In the genomic region with DNA sequence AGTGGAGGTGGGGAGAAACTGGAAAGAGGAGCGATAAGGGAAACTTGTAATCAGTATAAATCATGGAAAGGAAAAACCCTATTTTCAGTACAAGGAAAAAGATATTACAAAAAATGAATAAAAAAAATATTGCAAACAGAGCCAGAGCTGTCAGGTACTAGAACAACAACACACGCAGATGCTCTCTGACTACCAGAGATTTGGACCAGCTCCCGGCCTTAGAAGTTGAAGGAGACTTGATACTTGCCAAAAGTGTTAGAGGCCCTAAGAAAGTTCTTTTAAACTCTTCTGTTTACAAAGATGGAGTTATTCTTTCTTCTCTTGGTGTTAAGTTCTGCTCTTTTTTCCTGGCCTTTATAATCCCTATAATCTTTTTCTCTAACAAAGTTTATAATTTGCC, we compare ENCODE assay signal across 31 mouse cellular contexts.
DNase-seq lines count a peak whose midpoint lies in the region; ATAC-seq and TF ChIP-seq lines count a peak whose summit lies in the region.
"Had no signal": no experiment of that assay in that cellular context is flagged by ENCODE, and none has a peak within 500 bp of the region (broad histone marks: within the 10 kb centered on the region; RNA-seq: fewer than 3 reads in every experiment).

No protein-coding gene starts in this region.

- H3K27me3 ChIP-seq in lung, embryonic 14.5 days (ENCODE audit: insufficient read depth, low read length) = no peaks in the 10 kb centered on the region
- H3K27me3 ChIP-seq: CH12.LX; embryonic facial prominence, embryonic 13.5 days; forebrain, embryonic 12.5 days; hindbrain, embryonic 12.5 days; intestine, embryonic 15.5 days; lung, embryonic 15.5 days; neural tube, embryonic 12.5 days had no signal

- no peaks in the 10 kb centered on the region for H3K9me3 ChIP-seq in lung, embryonic 14.5 days (ENCODE audit: low read depth, low read length)
- H3K9me3 ChIP-seq: embryonic facial prominence, embryonic 13.5 days; forebrain, embryonic 12.5 days; hindbrain, embryonic 12.5 days; intestine, embryonic 15.5 days; lung, embryonic 15.5 days; neural tube, embryonic 12.5 days had no signal

- H3K36me3 ChIP-seq in lung, embryonic 14.5 days (ENCODE audit: insufficient read depth) = no peaks in the 10 kb centered on the region
- H3K36me3 ChIP-seq: embryonic facial prominence, embryonic 13.5 days; forebrain, embryonic 12.5 days; hindbrain, embryonic 12.5 days; intestine, embryonic 15.5 days; lung, embryonic 15.5 days; neural tube, embryonic 12.5 days had no signal

- H3K4me1 ChIP-seq in lung, embryonic 14.5 days (ENCODE audit: insufficient read depth) = no peaks in the 10 kb centered on the region
- H3K4me1 ChIP-seq: embryonic facial prominence, embryonic 13.5 days; forebrain, embryonic 12.5 days; hindbrain, embryonic 12.5 days; intestine, embryonic 15.5 days; lung, embryonic 15.5 days; neural tube, embryonic 12.5 days had no signal

- H3K9ac ChIP-seq in lung, embryonic 14.5 days = no peak overlapping the region
- H3K9ac ChIP-seq: embryonic facial prominence, embryonic 13.5 days; forebrain, embryonic 12.5 days; hindbrain, embryonic 12.5 days; intestine, embryonic 15.5 days; liver, embryonic 14.5 days; lung, embryonic 15.5 days; neural tube, embryonic 12.5 days had no signal

- ATAC-seq in lung, embryonic 14.5 days (ENCODE audit: insufficient read depth) = no peak
- ATAC-seq: activated CD4-positive, CD25-positive, alpha-beta regulatory T cell, adult 4 months; hindbrain, postnatal 0 days; intestine, embryonic 15.5 days had no signal

- intact Hi-C loops in gastrocnemius, postnatal 14 days (cut with DNase I; ENCODE audit: low total_unique reads) = no loop called here

- no peak overlapping the region for H3K27ac ChIP-seq in lung, embryonic 14.5 days (ENCODE audit: low read depth)
- H3K27ac ChIP-seq: embryonic facial prominence, embryonic 13.5 days; forebrain, embryonic 12.5 days; hindbrain, embryonic 12.5 days; hindbrain, postnatal 0 days; intestine, embryonic 15.5 days; liver, embryonic 14.5 days; lung, embryonic 15.5 days; neural tube, embryonic 12.5 days had no signal

- H3K4me2 ChIP-seq in lung, embryonic 14.5 days = no peak overlapping the region
- H3K4me2 ChIP-seq: embryonic facial prominence, embryonic 13.5 days; forebrain, embryonic 12.5 days; heart, embryonic 11.5 days; hindbrain, embryonic 12.5 days; intestine, embryonic 15.5 days; lung, embryonic 15.5 days; midbrain, embryonic 11.5 days; neural tube, embryonic 12.5 days had no signal

- no peak overlapping the region for H3K4me3 ChIP-seq in lung, embryonic 14.5 days (ENCODE audit: low read depth, low read length)
- H3K4me3 ChIP-seq: embryonic facial prominence, embryonic 13.5 days; erythroblast, embryonic 14.5 days; forebrain, embryonic 12.5 days; hindbrain, embryonic 12.5 days; intestine, embryonic 15.5 days; lung, embryonic 15.5 days; myocyte; neural tube, embryonic 12.5 days had no signal

- peak; percentile 8 to 12 for DNase-seq in cerebellum, postnatal 10 days
- no peak for DNase-seq in cerebellum, adult 11-12 months
- DNase-seq in gastrocnemius, postnatal 14 days = peak; percentile 30
- DNase-seq in gastrocnemius, postnatal 25 days = no peak
- peak; percentile 84 for DNase-seq in lung, embryonic 14.5 days
- no peak for DNase-seq in lung, postnatal 4 days
- DNase-seq in lung, postnatal 25 days (ENCODE audit: low spot score) = peak; percentile 1
- no peak for DNase-seq in right cerebral cortex, adult 18-20 months
- DNase-seq: adrenal gland, adult 2 months; cerebellum, adult 9-10 months; embryo, embryonic 11 days; heart, adult 11 months; heart, postnatal 36 days; layer of hippocampus, postnatal 36 days; left cerebral cortex, postnatal 4 days; liver; right cerebral cortex, postnatal 4 days had no signal

- 56% methylated on average over 3 of the region's 3 CpGs for WGBS in lung, embryonic 14.5 days

- TF ChIP-seq CTCF in lung, embryonic 14.5 days (IDR thresholded peaks at IDR 0.05; ENCODE audit: low read depth) = no peak

Comparison
In these comparisons a context has a peak if more than half of its experiments do, and no peak if none do; other contexts are left out.
1. DNase-seq: peak in cerebellum, postnatal 10 days (2 of 2), gastrocnemius, postnatal 14 days (single experiment), lung, embryonic 14.5 days (single experiment) and lung, postnatal 25 days (single experiment); none in cerebellum, adult 11-12 months (single experiment), gastrocnemius, postnatal 25 days (single experiment), lung, postnatal 4 days (0 of 2) and right cerebral cortex, adult 18-20 months (single experiment).